Mouse (Mus musculus) gastrocnemius, postnatal 4 days (tissue): ENCODE measurements at regions not wholly inside any gene's neighbourhood (a gene's known extent, or its start where the extent isn't known, plus 50 kb on each side); places are given as distances from the start of the nearest gene placed in this dataset.

Experiments
- DNase-seq, 2 experiments: peaks; one replicate each; pipeline ENCODE4 v3.0.0; 2021 to 2022; ENCODE audit warnings: low spot score in 2 of 2, mixed read lengths in 2 of 2

GRCm38 (mm10) chr1:128738152-128738551 is 146.1 kb upstream of the Cxcr4 start:
- no peak for DNase-seq

- DNase-seq = no peak
These were observed 142.8 kb upstream of the Cxcr4 start for GRCm38 (mm10) chr1:128734857-128735256.

DNA sequence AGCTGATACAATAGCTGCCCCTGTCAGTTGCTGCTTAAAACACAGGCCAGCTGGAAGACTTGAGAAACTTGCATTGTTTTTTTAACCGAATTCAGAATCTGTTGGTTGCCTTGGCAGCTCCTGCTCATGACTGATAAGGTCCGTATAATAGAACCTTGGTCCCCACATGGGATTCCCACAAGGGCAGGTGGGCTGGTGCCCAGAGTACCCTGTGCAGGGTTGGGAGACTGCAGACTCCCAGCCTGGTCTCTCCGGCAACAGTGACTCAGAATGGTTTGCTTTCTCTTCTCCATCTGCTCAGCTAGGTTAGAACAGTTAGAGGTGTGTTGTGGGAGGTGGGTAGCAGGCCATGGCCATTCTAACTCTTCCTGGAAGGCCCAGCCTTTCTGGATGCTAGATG is 139.4 kb upstream of the Cxcr4 start:
- DNase-seq = no peak

DNA sequence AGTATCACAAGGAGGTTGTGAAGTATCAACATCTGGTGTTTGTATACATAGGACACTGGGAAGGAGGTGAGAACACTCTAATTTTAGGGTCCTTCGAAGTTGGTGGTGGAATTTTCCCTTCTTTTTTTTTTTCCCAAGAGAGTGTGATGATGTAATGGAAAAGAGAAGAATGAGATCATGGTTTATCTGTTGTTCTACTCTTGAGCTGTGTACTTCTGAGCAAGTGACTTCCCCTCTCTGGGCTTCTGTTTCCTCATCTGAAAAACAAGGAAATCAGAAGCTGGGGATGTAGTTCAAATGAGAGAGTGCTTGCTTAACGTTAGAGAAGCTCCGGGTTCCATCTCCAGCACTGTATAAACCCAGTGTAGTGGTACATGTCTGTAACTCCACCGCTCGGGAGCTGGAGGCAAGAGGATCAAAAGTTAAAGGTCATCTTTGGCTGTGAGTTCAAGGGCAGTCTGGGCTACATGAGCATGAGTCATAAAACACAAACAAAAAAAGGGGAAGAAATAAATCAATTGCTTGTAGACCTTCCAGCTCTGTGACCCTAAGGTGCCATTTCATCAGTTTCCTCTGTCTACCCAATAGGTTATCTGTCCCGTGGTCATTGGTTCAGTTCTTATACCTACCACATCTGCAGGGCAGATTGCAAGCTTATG is 132.5 kb upstream of the Cxcr4 start:
- DNase-seq = no peak

DNA sequence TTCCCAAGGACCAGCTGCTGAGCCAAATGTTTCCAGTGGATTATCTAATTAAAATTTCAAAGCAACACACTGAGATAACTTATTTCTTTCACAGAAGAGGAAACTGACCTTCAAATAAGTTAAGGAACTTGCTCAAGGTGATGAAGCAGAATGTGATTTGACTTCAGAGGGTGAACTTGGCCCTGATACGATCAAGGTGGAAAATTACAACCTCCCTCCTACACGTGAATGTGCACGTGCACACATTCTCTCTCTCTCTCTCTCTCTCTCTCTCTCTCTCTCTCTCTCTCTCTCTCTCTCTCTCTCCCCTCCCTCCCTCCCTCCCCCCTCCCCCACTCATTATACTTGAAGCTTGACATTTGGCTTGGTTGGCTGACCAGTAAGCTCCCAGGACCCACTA is 131.8 kb upstream of the Cxcr4 start:
- no peak for DNase-seq

- DNase-seq = no peak
These were observed 130.0 kb upstream of the Cxcr4 start for GRCm38 (mm10) chr1:128722061-128722471.

DNA sequence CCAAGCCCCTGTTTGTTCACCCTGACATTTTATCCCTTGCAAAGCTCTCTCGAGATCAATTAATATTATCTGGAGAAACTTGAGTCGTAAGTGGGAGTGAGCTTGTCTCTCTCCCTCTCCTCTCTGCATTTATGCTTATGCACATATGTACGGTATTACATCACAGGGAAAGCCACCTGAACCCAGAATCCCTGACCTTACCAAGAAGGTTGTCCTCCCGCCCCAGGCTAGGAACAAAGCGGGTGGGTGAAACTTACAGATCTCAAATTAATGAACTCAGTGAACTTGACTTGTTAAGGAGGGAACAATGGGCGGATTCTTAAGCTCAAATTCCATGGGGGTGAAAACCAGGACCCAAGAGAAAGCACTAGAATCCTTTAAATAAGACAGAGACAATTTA is 122.8 kb upstream of the Cxcr4 start:
- DNase-seq = no peak

- DNase-seq = no peak
These were observed 120.8 kb upstream of the Cxcr4 start for GRCm38 (mm10) chr1:128712876-128713275.

DNA sequence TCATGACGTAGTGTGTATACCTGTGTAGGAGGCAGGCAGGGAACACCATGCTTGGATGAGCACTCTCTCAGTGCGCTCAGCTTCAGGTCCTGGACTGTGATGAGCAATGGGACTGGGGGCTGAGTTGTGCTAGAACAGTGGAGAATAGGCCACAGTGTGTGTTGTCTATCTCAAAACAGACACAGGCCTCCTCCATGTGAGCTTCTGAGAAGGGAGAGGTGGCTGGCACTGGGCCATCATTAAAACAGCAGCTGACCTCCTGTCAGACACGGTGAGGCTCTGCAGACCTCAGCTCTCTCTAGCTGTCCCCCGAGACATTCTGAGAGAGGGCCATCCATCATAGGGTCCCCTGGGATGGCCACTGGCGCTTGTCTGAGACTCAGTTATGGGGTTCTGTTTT is 119.0 kb upstream of the Cxcr4 start:
- no peak for DNase-seq

DNA sequence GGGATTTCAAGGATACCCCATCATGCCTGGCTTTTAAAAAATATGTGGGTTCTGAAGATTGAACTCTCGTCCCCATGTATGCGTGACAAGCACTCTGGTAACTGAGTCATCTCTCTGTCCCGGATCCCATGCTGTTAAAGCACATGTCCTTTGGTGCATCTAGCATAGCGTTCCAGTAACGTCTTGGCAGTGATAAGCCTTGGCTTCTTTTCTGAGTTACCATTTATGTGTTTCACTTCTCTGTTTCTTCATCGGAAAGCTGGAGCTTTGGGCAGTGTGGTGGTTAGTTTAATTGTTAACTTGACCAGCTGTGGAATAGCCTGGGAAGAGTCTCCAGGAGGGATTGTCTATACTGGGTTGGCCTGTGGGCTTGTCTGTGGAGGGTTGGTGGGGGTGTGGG is 115.7 kb upstream of the Cxcr4 start:
- DNase-seq = no peak

- no peak for DNase-seq
These were observed 114.1 kb upstream of the Cxcr4 start for GRCm38 (mm10) chr1:128706167-128706566.

DNA sequence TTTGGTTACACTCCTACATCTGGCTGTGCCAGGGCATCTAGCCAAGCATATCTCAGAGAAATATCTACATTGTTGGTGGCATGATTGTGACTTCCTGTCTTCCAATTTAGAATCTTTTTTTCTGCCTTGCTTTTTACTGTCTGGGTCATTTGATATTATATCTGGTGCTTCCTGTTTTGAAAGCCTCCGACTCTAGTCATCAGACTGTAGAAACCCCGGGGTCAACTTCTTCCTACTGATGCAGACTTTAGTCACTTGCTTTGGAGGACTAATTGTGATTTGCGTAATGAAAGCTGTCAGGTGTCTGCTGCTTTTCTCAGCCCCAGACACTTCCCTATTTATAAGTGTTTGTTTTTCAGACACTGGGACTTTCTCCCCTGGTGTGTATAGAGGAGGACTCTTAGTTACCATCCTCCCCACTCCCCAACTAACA is 113.0 kb upstream of the Cxcr4 start:
- no peak for DNase-seq

- DNase-seq = no peak
These were observed 109.2 kb upstream of the Cxcr4 start for GRCm38 (mm10) chr1:128701326-128701725.

DNA sequence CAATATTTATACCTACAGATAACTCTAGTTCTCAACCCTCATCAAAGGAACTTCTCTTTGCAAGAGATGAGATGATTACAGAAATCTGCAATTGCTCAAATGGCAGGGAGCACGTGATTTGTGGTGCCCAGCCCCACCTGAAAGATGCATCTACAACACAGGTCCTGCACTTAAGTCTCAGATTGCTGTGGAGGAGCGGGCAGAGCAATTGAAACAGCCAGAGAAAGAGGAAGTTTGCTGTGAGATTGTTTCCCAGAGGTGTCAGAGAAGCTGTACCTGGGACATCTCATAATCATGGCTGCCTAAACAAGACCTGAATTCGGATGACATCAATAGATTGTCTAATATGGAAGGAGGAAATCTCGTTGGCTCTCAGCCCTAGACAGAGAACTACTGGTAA is 105.9 kb upstream of the Cxcr4 start:
- DNase-seq = no peak

DNA sequence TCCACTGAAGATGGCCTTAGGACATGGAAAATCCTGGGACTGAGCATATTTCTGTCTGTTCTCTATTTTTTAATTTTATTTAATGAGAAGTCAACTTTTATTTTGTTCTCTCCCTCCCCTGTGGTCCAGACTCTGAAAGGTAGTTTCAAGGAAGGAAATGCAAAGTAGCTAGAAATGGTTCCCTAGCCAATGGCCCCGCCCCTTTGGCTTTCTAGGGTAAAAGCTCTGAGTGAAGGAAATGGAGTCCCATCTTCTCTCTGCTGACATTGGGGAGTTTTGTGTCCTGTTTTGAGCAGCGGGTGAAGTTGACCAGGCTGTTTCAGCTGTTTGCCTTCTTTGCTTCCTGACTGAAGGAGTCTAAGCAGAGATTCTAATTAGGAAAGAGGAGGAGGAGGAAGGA is 103.8 kb upstream of the Cxcr4 start:
- DNase-seq = no peak

DNA sequence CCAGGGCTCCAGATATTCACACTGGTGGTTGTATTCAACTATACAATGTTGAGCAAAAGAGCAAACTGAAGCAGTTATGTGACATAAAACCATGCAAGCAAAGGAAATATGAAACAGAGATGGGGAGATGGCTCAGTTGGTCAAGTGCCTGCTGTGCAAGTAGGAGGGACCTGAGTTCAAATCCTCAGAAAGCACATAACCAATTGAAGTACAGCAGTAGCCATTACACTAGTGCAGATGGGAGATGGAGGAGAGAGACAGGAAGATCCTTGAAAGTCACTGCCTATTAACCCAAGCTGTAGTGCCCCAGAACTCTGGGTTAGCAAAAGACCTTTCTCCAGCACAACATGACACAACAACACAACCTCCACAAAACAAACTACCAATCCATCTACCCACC is 100.7 kb upstream of the Cxcr4 start:
- DNase-seq = no peak

DNA sequence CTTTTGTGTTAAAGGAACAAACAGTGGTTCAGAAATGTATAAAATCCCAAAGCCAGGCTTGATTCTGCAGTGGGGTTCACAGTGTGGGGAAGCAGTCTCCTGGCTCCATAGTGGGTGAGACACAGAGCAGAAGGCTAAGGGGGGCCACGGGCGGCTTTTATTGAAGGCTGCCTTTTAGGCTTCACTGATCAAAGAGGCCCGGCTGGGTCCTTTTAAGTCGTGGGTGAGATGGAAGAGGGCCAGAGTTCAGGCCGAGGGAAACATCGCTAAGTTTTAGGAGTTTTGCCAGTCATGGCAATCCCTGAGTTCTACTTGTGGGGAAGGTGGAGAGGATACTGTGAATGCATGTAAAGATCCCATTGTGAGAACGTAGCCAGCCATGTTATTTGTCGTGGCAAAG is 100.2 kb upstream of the Cxcr4 start:
- no peak for DNase-seq

GRCm38 (mm10) chr1:128687236-128687927 is 95.3 kb upstream of the Cxcr4 start:
- no peak for DNase-seq

- DNase-seq = no peak
These were observed 93.5 kb upstream of the Cxcr4 start for GRCm38 (mm10) chr1:128685467-128686137.

- no peak for DNase-seq
These were observed 90.8 kb upstream of the Cxcr4 start for GRCm38 (mm10) chr1:128682942-128683341.

GRCm38 (mm10) chr1:128681261-128681660 is 89.2 kb upstream of the Cxcr4 start:
- DNase-seq = no peak

DNA sequence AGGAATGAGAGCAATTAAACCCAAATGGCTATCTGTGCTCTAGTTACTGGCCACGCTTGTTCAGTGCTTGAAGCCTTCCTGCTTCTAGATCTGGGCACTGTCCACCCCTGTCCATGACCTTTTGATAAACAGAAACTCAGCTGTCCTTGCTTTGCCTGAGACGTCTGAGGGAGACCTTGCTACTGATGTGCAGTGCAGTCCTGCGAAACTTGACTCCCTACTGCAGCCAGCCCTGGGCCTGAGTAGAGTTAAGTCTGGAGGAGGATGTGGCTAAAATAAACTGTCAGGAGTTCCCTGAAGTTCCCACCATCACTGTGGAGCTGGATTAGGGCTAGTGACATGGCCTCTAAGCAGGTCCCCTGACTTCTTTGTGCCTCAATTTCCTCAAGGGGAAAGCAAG is 88.4 kb upstream of the Cxcr4 start:
- no peak for DNase-seq

DNA sequence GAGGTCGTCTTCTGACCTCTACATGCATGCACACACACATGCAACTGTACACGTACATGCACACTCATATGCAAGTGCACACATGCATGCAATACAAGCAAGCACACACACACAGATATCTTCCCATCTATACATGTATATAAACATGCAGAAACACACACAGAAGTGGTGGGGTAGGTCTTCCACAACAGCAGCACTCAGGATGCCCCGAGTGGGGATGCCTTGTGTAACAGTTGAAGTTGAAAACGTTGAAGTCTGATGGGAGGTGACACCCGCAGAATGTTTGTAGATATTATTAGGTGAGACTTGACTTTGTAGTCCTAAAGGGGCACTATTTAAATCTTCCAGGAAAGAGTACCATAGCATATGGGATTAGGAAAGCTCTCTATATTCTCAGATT is 87.9 kb upstream of the Cxcr4 start:
- no peak for DNase-seq
